Mouse (Mus musculus): ENCODE measurements at regions not wholly inside any gene's neighbourhood (a gene's known extent, or its start where the extent isn't known, plus 50 kb on each side); places are given as distances from the start of the nearest gene placed in this dataset.

GRCm38 (mm10) chr13:43852888-43853287, 68.3 kb downstream of the Cd83 start:
- ATAC-seq (replicated peaks; ENCODE audit: poor library complexity, severe bottlenecking), result no peak

DNA sequence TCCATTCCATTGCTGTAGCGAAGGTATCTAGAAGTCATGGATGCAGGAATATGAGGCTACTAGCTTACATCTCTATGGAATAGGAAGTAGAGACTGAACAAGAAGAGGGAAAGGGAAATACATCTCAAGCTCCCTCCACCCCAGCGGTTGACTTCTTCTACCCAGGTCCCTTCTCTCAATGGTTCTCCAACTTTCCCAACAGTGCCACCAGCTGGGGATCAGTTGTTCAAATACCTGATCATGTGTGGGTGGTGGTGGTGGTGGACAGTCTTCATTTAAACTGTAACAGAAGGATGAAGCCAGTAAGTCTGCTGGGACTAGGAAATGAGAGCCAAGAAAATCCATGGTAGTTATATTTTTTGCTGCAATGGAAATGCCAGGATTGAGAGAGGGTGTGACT, 70.4 kb downstream of the Cd83 start:
- ATAC-seq (replicated peaks; ENCODE audit: poor library complexity, severe bottlenecking), result no peak

DNA sequence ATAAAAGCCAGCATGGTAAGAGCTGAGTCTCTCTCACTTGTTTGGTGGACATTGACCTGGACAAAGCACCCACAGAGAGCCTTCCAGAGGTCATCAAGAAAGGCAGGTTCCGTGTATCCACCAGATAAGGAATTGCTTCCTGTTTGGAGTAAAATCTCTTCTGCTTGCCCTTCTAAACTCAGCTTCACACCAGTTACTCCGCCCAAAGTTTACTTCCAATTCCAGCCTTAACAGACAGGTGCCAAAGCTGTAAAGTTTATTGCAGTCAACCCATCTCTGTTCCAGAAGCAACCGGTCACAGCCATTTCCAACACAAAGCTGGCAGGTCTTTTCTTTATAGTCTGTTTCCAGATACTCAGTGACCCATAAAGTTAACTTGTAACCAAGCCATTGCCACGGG, 76.4 kb downstream of the Cd83 start:
- no peak for ATAC-seq (replicated peaks; ENCODE audit: poor library complexity, severe bottlenecking)

- no peak for ATAC-seq (replicated peaks; ENCODE audit: poor library complexity, severe bottlenecking)
These were observed 76.8 kb downstream of the Cd83 start for GRCm38 (mm10) chr13:43861424-43861823.

DNA sequence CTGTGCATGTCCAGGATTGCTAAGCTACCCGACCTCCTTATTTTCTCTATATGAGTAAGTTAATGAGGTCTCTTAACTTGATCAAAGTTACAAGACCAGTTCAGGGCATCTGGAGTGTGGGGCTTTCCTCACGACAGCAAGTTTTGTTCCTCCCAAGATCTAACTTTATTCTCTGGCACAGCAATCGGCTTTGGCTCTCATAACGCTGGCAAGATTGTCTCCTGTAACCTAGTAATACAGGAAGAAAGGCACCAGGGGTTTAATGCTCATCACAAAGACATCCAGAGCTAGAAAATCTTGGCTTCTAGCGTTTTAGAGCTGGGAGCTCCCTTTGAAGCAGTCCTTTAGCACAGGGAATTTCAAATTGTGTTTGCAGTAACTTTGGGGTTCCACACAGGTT, 77.5 kb downstream of the Cd83 start:
- ATAC-seq (replicated peaks; ENCODE audit: poor library complexity, severe bottlenecking), result no peak

- ATAC-seq (replicated peaks; ENCODE audit: poor library complexity, severe bottlenecking), result no peak
These were observed 78.0 kb downstream of the Cd83 start for GRCm38 (mm10) chr13:43862586-43862985.

DNA sequence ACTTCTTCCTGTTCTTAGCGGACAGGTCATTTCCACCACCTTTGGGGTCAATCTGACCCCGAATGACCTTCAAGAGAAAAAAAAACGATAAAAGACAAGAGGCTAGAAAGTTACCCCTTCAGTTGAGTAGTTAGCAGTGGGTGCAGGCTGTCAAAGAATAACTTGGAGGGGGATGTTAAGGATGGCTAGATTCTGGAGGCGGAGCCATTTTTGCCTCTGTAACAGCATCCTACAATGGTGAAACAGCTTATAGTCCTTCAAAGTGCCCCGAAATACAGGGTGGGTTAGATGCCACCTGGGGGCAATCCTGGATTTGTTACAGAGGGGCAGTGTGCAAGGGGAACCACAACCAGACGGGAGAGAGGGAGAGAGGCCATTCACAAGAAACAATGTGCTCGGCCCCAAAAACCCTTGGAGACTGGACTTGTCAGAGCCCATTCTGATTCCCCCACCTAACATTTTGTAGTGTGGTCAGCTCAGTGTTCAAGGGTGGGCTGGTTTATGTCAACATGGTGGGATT, 79.1 kb downstream of the Cd83 start:
- no peak for ATAC-seq (replicated peaks; ENCODE audit: poor library complexity, severe bottlenecking)

DNA sequence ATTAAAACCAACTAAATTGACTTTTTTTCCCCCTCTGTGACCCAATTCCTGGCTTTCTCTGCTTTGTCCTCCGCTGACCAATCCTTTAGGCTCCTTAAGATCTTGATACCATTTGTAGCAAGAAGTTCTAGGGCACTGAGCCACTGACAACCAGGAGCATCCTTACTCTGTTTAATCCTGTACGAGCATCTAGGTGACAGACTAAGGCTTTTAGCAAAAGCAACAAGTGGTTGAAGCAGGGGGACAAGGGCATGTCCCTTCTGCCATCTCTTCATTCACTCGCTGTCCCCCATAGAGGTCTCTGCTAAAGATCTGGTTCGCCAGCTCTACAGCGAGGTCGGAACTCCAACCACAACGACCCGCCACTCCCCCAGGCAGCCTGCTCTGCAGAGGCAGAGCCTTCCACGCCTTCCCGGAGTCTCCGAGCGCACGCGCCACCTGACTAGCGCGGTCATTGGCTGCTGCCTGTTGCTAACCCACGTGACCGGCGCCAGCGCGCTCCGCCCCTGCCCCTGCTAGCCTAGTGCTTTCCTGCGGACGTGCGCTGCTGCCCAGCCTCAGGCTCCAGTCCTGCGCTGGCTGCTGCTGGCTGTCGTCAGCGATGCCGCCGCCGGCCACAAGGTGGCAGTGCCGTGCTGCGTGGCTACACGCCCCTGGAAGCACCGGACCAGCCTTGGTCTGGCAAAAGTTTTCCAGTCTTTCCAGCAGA, 79.7 kb downstream of the Cd83 start:
- peak; percentile 99 for ATAC-seq (replicated peaks; ENCODE audit: poor library complexity, severe bottlenecking)

- ATAC-seq (replicated peaks; ENCODE audit: poor library complexity, severe bottlenecking), result no peak
These were observed 80.5 kb downstream of the Cd83 start for GRCm38 (mm10) chr13:43865036-43865435.

DNA sequence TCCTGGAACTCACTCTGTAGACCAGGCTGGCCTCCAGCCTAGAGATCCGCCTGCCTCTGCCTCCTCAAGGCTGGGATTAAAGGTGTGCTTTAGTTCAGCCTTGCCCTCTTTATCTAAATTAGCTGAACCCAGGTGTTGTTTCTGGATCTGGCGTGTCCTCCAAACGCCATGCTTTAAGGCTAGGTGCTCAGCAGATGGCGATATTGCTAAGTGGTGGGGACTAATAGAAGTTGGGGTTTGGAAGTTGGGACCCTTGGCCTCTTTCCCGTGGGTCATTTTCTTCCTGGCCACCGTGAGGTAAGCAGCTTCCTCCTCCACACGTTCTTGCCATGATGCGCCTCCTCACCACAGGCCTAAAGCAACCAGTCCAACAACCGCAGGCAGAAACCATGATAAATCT, 91.3 kb downstream of the Cd83 start:
- no peak for ATAC-seq (replicated peaks; ENCODE audit: poor library complexity, severe bottlenecking)

GRCm38 (mm10) chr13:43887284-43887683, 102.7 kb downstream of the Cd83 start:
- ATAC-seq (replicated peaks; ENCODE audit: poor library complexity, severe bottlenecking), result no peak

DNA sequence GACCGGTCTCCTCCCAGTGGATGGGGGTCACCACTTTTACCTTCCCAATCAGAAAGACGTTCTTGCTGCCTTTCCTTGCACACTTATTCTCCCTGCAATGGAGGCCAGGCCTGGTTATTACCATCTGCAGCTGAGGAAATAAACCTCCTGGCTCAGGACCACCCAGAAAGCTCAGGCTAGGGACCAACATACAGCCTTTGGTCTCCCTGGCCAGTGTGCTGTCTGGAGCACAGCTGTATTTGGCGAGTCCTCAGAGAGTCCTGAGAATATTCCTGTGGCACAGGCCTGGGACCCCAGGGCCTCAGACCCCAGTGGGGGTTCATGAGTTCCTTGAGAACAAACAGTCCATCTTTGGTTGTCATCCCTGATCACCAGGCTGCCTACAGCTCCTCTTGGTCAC, 107.4 kb downstream of the Cd83 start:
- ATAC-seq (replicated peaks; ENCODE audit: poor library complexity, severe bottlenecking), result no peak

- ATAC-seq (replicated peaks; ENCODE audit: poor library complexity, severe bottlenecking), result no peak
These were observed 111.4 kb downstream of the Cd83 start for GRCm38 (mm10) chr13:43895990-43896389.

GRCm38 (mm10) chr13:43897046-43897445, 112.5 kb downstream of the Cd83 start:
- ATAC-seq (replicated peaks; ENCODE audit: poor library complexity, severe bottlenecking), result no peak

GRCm38 (mm10) chr13:43898555-43899258, 114.1 kb downstream of the Cd83 start:
- no peak for ATAC-seq (replicated peaks; ENCODE audit: poor library complexity, severe bottlenecking)

DNA sequence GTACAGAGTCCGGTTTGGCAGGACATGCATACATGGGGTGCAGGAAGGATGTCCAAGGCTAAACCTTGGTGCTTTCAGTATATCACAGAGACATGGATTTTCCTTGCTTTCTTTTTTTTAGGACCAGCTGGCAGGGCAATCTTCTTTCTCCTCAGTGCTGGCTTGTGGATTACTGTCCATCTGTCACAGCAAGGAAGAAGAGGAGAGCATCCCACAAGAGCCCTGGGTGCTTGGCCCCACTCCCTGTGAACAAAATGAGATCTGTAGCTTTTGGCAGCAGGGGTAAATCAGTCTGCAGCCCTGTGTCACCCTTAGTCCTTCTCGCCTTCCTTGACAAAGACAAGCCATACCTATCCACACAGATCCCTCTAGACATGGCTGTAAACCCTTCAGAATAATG, 115.5 kb downstream of the Cd83 start:
- no peak for ATAC-seq (replicated peaks; ENCODE audit: poor library complexity, severe bottlenecking)

DNA sequence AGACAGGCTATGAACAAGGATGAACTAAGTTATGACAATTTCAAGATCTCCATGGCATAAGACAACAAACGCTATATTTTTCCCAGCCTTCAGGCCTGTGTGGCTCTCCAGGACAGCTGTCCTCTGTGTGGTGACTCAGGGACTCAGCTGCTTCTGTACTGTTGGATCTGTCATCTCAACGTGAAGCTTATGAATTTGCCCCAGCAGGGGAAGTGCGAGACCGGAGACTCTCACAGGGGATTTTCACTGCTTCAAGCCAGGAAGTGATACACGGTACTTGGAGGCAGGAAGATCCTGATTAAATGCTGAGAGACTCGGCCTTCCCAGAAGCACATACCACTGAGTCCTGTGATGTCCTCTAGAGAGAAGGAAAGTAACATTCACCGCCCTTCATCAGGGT, 116.2 kb downstream of the Cd83 start:
- ATAC-seq (replicated peaks; ENCODE audit: poor library complexity, severe bottlenecking), result no peak

DNA sequence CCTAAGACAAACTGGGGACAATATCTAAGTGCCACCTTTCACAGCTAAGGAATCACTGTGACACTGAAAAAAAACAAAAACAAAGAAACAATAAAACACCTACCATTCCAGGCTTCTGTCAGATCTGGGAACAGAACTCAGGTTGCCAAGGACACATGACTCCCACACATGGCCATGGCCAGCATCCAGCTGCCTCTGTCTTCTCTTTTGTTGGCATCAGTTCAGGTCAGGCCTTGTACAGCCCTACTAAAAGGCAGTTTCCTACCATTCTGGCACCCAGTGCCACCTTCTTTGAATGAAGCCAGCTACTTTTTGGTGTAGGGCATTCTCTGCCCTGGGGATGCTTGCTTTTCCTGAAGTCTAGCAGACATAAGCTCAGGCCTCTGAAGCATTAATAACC, 118.8 kb downstream of the Cd83 start:
- ATAC-seq (replicated peaks; ENCODE audit: poor library complexity, severe bottlenecking), result no peak

DNA sequence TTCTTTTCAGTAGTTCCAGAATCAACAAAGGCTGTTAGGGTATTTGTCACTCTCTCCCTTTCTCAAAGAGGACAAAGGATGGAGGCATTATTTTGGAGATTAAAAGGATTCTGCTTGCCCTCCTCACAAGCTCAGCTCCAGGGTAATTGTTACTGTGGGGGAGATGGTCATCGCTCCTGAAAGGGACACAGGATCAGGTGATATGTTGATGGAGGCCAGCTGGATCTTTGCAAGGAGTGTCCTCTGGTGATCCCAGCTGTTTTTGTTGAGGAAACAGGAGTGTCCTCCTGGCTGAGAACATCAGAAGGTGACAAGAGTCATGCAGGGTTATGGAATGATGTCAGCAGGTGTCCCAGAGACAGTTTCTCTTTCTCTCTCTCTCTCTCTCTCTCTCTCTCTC, 119.7 kb downstream of the Cd83 start:
- no peak for ATAC-seq (replicated peaks; ENCODE audit: poor library complexity, severe bottlenecking)

- no peak for ATAC-seq (replicated peaks; ENCODE audit: poor library complexity, severe bottlenecking)
These were observed 121.7 kb downstream of the Cd83 start for GRCm38 (mm10) chr13:43906241-43906640.

DNA sequence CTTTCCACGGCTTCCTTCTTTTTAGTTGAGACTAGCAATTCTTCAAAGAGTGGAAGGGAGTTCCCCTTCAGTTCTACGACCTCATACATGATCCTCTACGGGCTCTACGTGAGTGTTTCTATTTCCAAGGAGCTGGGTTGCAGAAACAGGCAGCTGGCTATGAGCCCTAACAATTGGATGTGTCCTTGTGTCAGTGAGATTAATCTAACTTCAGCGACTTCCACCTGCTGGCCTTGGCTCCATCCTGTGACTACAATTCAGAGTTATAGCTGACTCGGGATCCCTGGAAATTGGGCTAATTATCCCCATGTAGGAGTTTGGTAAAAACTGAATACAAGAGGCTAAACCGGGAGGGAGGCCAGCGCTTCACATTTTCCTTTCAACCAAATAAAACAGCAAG, 122.8 kb downstream of the Cd83 start:
- ATAC-seq (replicated peaks; ENCODE audit: poor library complexity, severe bottlenecking), result no peak

GRCm38 (mm10) chr13:43908041-43908644, 123.6 kb downstream of the Cd83 start:
- no peak for ATAC-seq (replicated peaks; ENCODE audit: poor library complexity, severe bottlenecking)

Measured in granulocyte monocyte progenitor cell, adult 5-6 weeks (primary cell).